In the genomic region with DNA sequence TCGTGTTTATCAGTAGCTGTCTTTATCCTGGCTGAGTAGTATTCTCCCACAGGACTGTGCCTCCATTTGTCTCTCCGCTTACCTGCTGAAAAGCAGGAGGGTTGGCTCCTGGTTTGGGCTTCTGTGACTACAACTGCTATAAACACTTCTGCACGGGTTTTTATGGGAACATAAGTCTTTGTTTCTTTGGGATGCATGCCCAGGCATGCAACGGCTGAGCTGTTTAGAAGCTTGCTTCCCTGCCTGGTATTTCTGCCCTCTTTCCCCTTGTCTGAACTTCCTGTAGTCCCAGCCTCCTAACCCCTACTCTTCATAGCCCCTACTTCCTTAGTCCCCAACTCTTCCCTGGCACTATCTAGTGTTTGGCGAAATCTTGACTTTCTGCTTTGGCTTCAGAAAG, we compare ENCODE assay signal across 24 mouse cellular contexts.
DNase-seq lines count a peak whose midpoint lies in the region; ATAC-seq and TF ChIP-seq lines count a peak whose summit lies in the region.
"Had no signal": no experiment of that assay in that cellular context is flagged by ENCODE, and none has a peak within 500 bp of the region (broad histone marks: within the 10 kb centered on the region; RNA-seq: fewer than 3 reads in every experiment).

No protein-coding gene starts in this region.

- ATAC-seq in midbrain, postnatal 0 days (ENCODE audit: low FRiP score): no peak
- ATAC-seq in forebrain, embryonic 16.5 days: no peak
- ATAC-seq in erythroid progenitor cell, adult 5-6 weeks (replicated peaks; ENCODE audit: low FRiP score, poor library complexity, severe bottlenecking): no peak
- ATAC-seq: lung, postnatal 0 days; Patski had no signal

- DNase-seq in midbrain, embryonic 10.5 days (ENCODE audit: low spot score): no peak
- DNase-seq in midbrain, postnatal 0 days (ENCODE audit: low spot score): no peak
- no peak for DNase-seq in embryonic facial prominence, embryonic 10.5 days (ENCODE audit: low spot score)
- no peak for DNase-seq in cerebellum, postnatal 25 days
- no peak for DNase-seq in right cerebral cortex, postnatal 14 days
- DNase-seq: adrenal gland, postnatal 25 days; cerebellum, adult 11-12 months; cerebellum, postnatal 14 days; gastrocnemius, postnatal 10 days; heart, adult 11 months; heart, postnatal 36 days; kidney, adult 9 months; kidney, postnatal 4 days; layer of hippocampus, adult 9-11 months; left cerebral cortex, postnatal 4 days; liver; right cerebral cortex, adult 18-20 months; thymus, postnatal 25 days had no signal

- H3K9me3 ChIP-seq in midbrain, embryonic 10.5 days (replicated peaks): 0 out of 2 replicates have a peak, but pooled peaks cover 4% of the 10 kb centered on the region
- H3K9me3 ChIP-seq in midbrain, postnatal 0 days (ENCODE audit: low read length): no peaks in the 10 kb centered on the region
- H3K9me3 ChIP-seq in embryonic facial prominence, embryonic 10.5 days: no peaks in the 10 kb centered on the region
- no peaks in the 10 kb centered on the region for H3K9me3 ChIP-seq in forebrain, embryonic 16.5 days (ENCODE audit: control insufficient read depth, low read length)
- H3K9me3 ChIP-seq: neural tube, embryonic 12.5 days had no signal

- peaks cover 5% of the 10 kb centered on the region; the same call in 1 of the 2 replicates for H3K36me3 ChIP-seq in midbrain, embryonic 10.5 days
- no peaks in the 10 kb centered on the region for H3K36me3 ChIP-seq in midbrain, postnatal 0 days (ENCODE audit: insufficient read depth, low read length)
- no peaks in the 10 kb centered on the region for H3K36me3 ChIP-seq in embryonic facial prominence, embryonic 10.5 days (replicated peaks)
- H3K36me3 ChIP-seq in forebrain, embryonic 16.5 days (ENCODE audit: control insufficient read depth, insufficient read depth): no peaks in the 10 kb centered on the region
- H3K36me3 ChIP-seq: neural tube, embryonic 12.5 days had no signal

- H3K4me3 ChIP-seq in midbrain, embryonic 10.5 days: no peak overlapping the region
- no peak overlapping the region for H3K4me3 ChIP-seq in midbrain, postnatal 0 days (ENCODE audit: low read depth, low read length)
- H3K4me3 ChIP-seq in embryonic facial prominence, embryonic 10.5 days: no peak overlapping the region
- H3K4me3 ChIP-seq in forebrain, embryonic 16.5 days (replicated peaks; ENCODE audit: low read length): no peak overlapping the region
- H3K4me3 ChIP-seq: left cerebral cortex, adult 2 months; neural tube, embryonic 12.5 days had no signal

- H3K27me3 ChIP-seq in midbrain, embryonic 10.5 days (ENCODE audit: low read depth, poor library complexity, severe bottlenecking): no peaks in the 10 kb centered on the region
- H3K27me3 ChIP-seq in midbrain, postnatal 0 days (ENCODE audit: insufficient read depth, low read length): no peaks in the 10 kb centered on the region
- no peaks in the 10 kb centered on the region for H3K27me3 ChIP-seq in embryonic facial prominence, embryonic 10.5 days (replicated peaks; ENCODE audit: low read depth, poor library complexity, severe bottlenecking)
- H3K27me3 ChIP-seq in forebrain, embryonic 16.5 days (replicated peaks; ENCODE audit: control insufficient read depth, insufficient read depth, low read length): no peaks in the 10 kb centered on the region
- H3K27me3 ChIP-seq: neural tube, embryonic 12.5 days had no signal

- TF ChIP-seq CTCF in midbrain, postnatal 0 days (IDR thresholded peaks at IDR 0.05): no peak

- no peak overlapping the region for H3K4me2 ChIP-seq in midbrain, postnatal 0 days (ENCODE audit: low read depth, low read length, poor library complexity, severe bottlenecking)
- H3K4me2 ChIP-seq in forebrain, embryonic 16.5 days (ENCODE audit: low read length): no peak overlapping the region
- H3K4me2 ChIP-seq: neural tube, embryonic 12.5 days had no signal

- peaks cover 89% of the 10 kb centered on the region for H3K4me1 ChIP-seq in midbrain, embryonic 10.5 days
- H3K4me1 ChIP-seq in midbrain, postnatal 0 days (ENCODE audit: insufficient read depth, low read length): no peaks in the 10 kb centered on the region
- peaks cover 73% of the 10 kb centered on the region for H3K4me1 ChIP-seq in embryonic facial prominence, embryonic 10.5 days
- H3K4me1 ChIP-seq in forebrain, embryonic 16.5 days (replicated peaks; ENCODE audit: control insufficient read depth, insufficient read depth, low read length): peaks cover 54% of the 10 kb centered on the region

- WGBS in midbrain, embryonic 10.5 days: 90% methylated on average over 5 of the region's 5 CpGs
- WGBS in midbrain, postnatal 0 days: 79% methylated on average over 5 of the region's 5 CpGs
- WGBS in embryonic facial prominence, embryonic 10.5 days: 89% methylated on average over 5 of the region's 5 CpGs
- 69% methylated on average over 5 of the region's 5 CpGs for WGBS in forebrain, embryonic 16.5 days

- no peak overlapping the region for H3K9ac ChIP-seq in midbrain, postnatal 0 days (replicated peaks; ENCODE audit: low read length, poor library complexity, severe bottlenecking)
- no peak overlapping the region for H3K9ac ChIP-seq in forebrain, embryonic 16.5 days (replicated peaks; ENCODE audit: low read depth, low read length)
- H3K9ac ChIP-seq: neural tube, embryonic 12.5 days had no signal

- H3K27ac ChIP-seq in midbrain, embryonic 10.5 days (replicated peaks): peak overlapping the region; percentile 89
- H3K27ac ChIP-seq in midbrain, postnatal 0 days (ENCODE audit: low read depth, low read length): no peak overlapping the region
- peak overlapping the region; percentile 58 for H3K27ac ChIP-seq in embryonic facial prominence, embryonic 10.5 days (replicated peaks)
- peak overlapping the region; percentile 80 for H3K27ac ChIP-seq in forebrain, embryonic 16.5 days (ENCODE audit: low read length)
- H3K27ac ChIP-seq: left cerebral cortex, adult 2 months; neural tube, embryonic 12.5 days had no signal
